Mouse (Mus musculus): ENCODE data around the gene Grid2. TPM values are rescaled to one million over a fixed set of nuclear protein-coding genes. Genes with fewer than 3 reads are reported as not detected.

The Grid2 gene
- polyA plus RNA-seq, 1 experiment from 2014 or later = 6.3 TPM

- H3K4me2 ChIP-seq (replicated peaks) = no peak overlapping the region
- H3K27me3 ChIP-seq (replicated peaks) = no peaks in the 10 kb centered on the region
- no peaks in the 10 kb centered on the region for H3K36me3 ChIP-seq
- no peak overlapping the region for H3K4me3 ChIP-seq
- H3K4me1 ChIP-seq = no peaks in the 10 kb centered on the region
- no peak overlapping the region for H3K9ac ChIP-seq
- no peaks in the 10 kb centered on the region for H3K9me3 ChIP-seq
- WGBS = 69% methylated on average over 7 of the region's 7 CpGs
- no peak overlapping the region for H3K27ac ChIP-seq
- ATAC-seq (ENCODE audit: low FRiP score, low read depth) = no peak
These were observed 1333.0 kb downstream of the Grid2 start for GRCm38 (mm10) chr6:64588487-64589205.

DNA sequence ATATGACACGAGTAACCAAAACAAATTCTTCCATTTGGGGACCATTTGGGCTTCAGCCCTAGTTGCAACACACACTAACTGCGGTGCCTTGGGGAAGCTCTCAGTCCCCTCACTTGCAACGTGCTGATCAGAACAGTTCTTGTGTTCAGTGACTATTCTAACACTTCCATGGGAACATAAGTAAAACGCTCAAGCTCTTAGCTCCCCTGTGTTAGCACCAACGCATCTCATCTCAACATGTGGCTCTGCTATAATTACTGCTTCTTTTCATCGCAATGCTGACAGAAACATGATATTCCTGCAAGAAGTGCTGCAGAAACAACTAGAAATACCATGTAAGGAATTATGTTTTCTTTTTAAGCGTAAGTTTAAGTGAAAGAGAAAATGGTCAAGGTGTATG lies 1340.6 kb downstream of the Grid2 start:
- Histone ChIP-seq H3K4me1 (peaks cover 11% of the 10 kb centered on the region), H3K4me3 (no peak overlapping the region), H3K27me3 (replicated peaks) (no peaks in the 10 kb centered on the region), H3K9me3 (no peaks in the 10 kb centered on the region), H3K9ac (no peak overlapping the region), H3K27ac (no peak overlapping the region), H3K4me2 (replicated peaks) (no peak overlapping the region), H3K36me3 (no peaks in the 10 kb centered on the region)
- 71% methylated on average over 7 of the region's 7 CpGs for WGBS
- ATAC-seq (ENCODE audit: low FRiP score, low read depth) = no peak

DNA sequence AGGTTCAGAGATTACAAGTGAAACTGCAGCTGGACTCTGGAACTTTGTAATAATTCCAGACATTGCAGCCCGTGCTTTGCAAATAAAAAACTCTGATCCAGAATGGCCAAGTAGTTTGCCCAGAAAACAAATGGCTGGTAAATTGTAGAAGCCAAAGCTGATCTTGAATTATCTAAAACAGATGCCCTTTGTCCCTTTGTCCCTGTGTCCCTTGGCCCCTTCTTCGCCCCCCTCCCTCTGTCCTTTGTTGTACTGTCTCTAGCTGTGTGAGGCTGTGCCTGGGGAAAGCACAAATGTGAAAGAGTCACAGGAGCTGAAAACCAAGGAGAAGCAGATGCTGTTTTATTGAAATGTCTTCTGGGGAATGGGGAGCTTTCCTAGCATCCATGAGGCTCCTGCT lies 1341.2 kb downstream of the Grid2 start:
- H3K27ac ChIP-seq = no peak overlapping the region
- H3K4me3 ChIP-seq = no peak overlapping the region
- H3K36me3 ChIP-seq = no peaks in the 10 kb centered on the region
- WGBS = 12% methylated on average over 2 of the region's 2 CpGs
- no peaks in the 10 kb centered on the region for H3K9me3 ChIP-seq
- H3K9ac ChIP-seq = no peak overlapping the region
- no peak overlapping the region for H3K4me2 ChIP-seq (replicated peaks)
- peaks cover 11% of the 10 kb centered on the region for H3K4me1 ChIP-seq
- H3K27me3 ChIP-seq (replicated peaks) = no peaks in the 10 kb centered on the region
- ATAC-seq (ENCODE audit: low FRiP score, low read depth) = no peak

- H3K4me1 ChIP-seq = peaks cover 11% of the 10 kb centered on the region
- no peak overlapping the region for H3K4me2 ChIP-seq (replicated peaks)
- WGBS = 4% methylated on average over 4 of the region's 4 CpGs
- H3K9me3 ChIP-seq = no peaks in the 10 kb centered on the region
- ATAC-seq (ENCODE audit: low FRiP score, low read depth) = peak; percentile 83
- H3K4me3 ChIP-seq = no peak overlapping the region
- H3K27ac ChIP-seq = no peak overlapping the region
- H3K36me3 ChIP-seq = no peaks in the 10 kb centered on the region
- no peaks in the 10 kb centered on the region for H3K27me3 ChIP-seq (replicated peaks)
- no peak overlapping the region for H3K9ac ChIP-seq
These were observed 1342.5 kb downstream of the Grid2 start for GRCm38 (mm10) chr6:64598144-64598561.

DNA sequence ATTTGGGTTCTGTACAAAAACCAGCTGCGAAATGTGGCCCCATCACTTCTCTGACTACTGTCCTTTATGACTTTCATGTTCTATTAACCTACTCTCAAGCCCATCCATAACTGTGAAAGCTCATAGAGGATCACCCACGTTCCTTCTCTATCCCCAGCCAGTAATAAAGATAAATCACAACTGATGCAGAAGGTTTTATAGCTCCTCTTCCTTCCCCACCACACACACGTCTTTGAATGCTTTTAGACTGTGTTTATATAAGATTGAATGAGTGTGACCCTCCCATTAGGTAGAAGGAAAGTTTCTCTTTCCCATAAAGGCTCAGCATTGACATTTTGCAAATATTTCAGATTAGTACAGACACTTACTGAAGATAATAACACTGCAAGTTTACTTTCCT lies 1350.1 kb downstream of the Grid2 start:
- no peak overlapping the region for H3K27ac ChIP-seq
- ATAC-seq (ENCODE audit: low FRiP score, low read depth) = no peak
- WGBS = 16% methylated on average over 3 of the region's 3 CpGs

DNA sequence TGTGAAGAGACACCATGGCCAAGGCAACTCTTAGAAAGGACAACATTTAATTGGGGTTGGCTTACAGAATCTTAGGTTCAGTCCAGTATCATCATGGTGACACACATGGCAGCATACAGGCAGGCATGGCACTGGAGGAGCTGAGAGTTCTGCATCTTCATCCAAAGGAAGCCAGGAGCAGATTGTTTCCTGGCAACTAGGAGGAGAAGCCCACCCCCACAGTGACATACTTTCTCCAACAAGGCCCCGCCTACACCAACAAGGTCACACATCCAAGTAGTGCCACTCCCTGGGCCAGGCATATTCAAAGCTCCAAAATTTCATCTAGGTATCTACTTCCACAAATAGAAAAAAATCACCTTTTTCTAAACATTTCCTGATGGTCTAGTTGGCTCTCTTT lies 1351.4 kb downstream of the Grid2 start:
- no peak for ATAC-seq (ENCODE audit: low FRiP score, low read depth)
- Histone ChIP-seq H3K27me3 (replicated peaks) (no peaks in the 10 kb centered on the region), H3K4me3 (no peak overlapping the region), H3K4me2 (replicated peaks) (no peak overlapping the region), H3K9ac (no peak overlapping the region), H3K9me3 (no peaks in the 10 kb centered on the region), H3K36me3 (no peaks in the 10 kb centered on the region), H3K27ac (no peak overlapping the region), H3K4me1 (no peaks in the 10 kb centered on the region)
- 92% methylated on average over 1 of the region's 1 CpGs for WGBS

More for the DNA sequence above, 1350.1 kb downstream of the Grid2 start:
- H3K27me3 ChIP-seq (replicated peaks) = no peaks in the 10 kb centered on the region
- H3K4me3 ChIP-seq = no peak overlapping the region
- no peaks in the 10 kb centered on the region for H3K9me3 ChIP-seq
- no peaks in the 10 kb centered on the region for H3K4me1 ChIP-seq
- no peak overlapping the region for H3K4me2 ChIP-seq (replicated peaks)
- no peak overlapping the region for H3K9ac ChIP-seq
- H3K36me3 ChIP-seq = no peaks in the 10 kb centered on the region

DNA sequence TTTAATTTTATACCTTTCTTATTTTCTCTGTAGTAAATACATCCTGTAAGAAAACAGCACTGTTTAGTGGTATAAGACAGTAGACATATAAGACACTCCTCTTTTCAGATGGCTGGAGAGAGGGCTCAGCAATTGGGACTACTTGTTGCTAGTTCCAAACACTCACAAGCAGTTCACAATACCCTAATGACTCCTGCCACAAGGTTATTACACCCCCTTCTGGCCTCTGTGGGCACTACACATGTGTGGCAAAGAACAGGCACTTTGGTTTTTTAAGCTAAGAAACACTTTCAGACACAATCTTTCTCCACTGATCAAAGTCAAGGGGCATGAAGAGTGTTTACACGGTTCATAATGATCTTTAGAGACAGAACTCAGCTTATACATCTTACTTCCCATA lies 1352.3 kb downstream of the Grid2 start:
- 9% methylated on average over 1 of the region's 1 CpGs for WGBS
- no peak overlapping the region for H3K4me3 ChIP-seq
- H3K9ac ChIP-seq = no peak overlapping the region
- no peaks in the 10 kb centered on the region for H3K36me3 ChIP-seq
- no peaks in the 10 kb centered on the region for H3K27me3 ChIP-seq (replicated peaks)
- no peak overlapping the region for H3K4me2 ChIP-seq (replicated peaks)
- no peak overlapping the region for H3K27ac ChIP-seq
- no peaks in the 10 kb centered on the region for H3K9me3 ChIP-seq
- H3K4me1 ChIP-seq = no peaks in the 10 kb centered on the region
- no peak for ATAC-seq (ENCODE audit: low FRiP score, low read depth)

- WGBS = 55% methylated on average over 4 of the region's 4 CpGs
- Histone ChIP-seq H3K27ac (no peak overlapping the region), H3K36me3 (no peaks in the 10 kb centered on the region)
These were observed 1361.2 kb downstream of the Grid2 start for GRCm38 (mm10) chr6:64616843-64617242.

DNA sequence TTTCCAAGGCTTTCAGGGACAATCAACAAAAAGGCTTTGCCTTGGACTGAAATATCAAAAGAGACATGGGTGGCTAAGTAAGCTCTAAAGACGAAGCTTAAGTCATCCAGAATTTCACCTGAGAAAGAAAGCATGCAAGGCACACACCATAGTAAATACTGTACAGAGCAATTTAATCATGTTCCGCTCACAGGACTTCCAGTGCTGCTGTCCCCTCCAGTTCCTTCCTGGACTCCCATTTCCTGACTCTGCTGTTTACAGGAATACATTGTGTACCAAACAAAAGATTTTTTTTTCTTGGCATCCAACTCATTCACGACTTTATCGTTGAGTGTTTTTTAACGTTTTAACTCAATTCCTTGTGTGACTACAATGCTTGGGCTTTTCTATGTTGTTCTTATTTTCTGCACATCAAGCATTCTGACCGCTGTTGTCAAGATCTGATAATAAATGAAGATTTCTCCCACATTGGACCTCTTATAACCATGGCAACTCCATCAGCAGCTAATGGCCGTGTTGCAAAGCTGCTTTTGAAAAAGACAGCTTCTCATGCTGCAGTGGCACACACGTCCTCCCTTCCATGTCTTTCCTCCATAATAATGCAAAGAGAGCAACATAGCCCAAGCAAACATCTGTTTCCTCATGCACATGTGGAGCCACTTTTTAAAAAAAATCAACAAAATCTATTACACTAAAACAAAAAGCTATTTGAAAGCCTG lies 1361.9 kb downstream of the Grid2 start:
- WGBS = 44% methylated on average over 8 of the region's 8 CpGs
- 0 out of 2 replicates have a peak, but pooled peaks have one; percentile 37 for ATAC-seq (ENCODE audit: low FRiP score, low read depth)
- H3K36me3 ChIP-seq = no peaks in the 10 kb centered on the region

More at GRCm38 (mm10) chr6:64616843-64617242, 1361.2 kb downstream of the Grid2 start:
- H3K4me2 ChIP-seq (replicated peaks) = no peak overlapping the region
- no peaks in the 10 kb centered on the region for H3K27me3 ChIP-seq (replicated peaks)
- no peak overlapping the region for H3K4me3 ChIP-seq
- H3K9ac ChIP-seq = no peak overlapping the region
- ATAC-seq (ENCODE audit: low FRiP score, low read depth) = no peak
- no peaks in the 10 kb centered on the region for H3K9me3 ChIP-seq
- peaks cover 18% of the 10 kb centered on the region for H3K4me1 ChIP-seq

GRCm38 (mm10) chr6:64623404-64623803 lies 1367.7 kb downstream of the Grid2 start:
- Histone ChIP-seq H3K27me3 (replicated peaks) (no peaks in the 10 kb centered on the region), H3K27ac (no peak overlapping the region), H3K36me3 (no peaks in the 10 kb centered on the region), H3K9ac (no peak overlapping the region), H3K4me3 (no peak overlapping the region), H3K4me2 (replicated peaks) (no peak overlapping the region), H3K4me1 (peaks cover under 1% of the 10 kb centered on the region; the same call in 1 of the 2 replicates), H3K9me3 (no peaks in the 10 kb centered on the region)
- WGBS = 57% methylated on average over 3 of the region's 3 CpGs
- no peak for ATAC-seq (ENCODE audit: low FRiP score, low read depth)

More for the DNA sequence above, 1361.9 kb downstream of the Grid2 start:
- H3K4me2 ChIP-seq (replicated peaks) = no peak overlapping the region
- peaks cover 18% of the 10 kb centered on the region for H3K4me1 ChIP-seq
- no peak overlapping the region for H3K9ac ChIP-seq
- H3K4me3 ChIP-seq = no peak overlapping the region
- no peak overlapping the region for H3K27ac ChIP-seq
- no peaks in the 10 kb centered on the region for H3K9me3 ChIP-seq
- H3K27me3 ChIP-seq (replicated peaks) = no peaks in the 10 kb centered on the region

DNA sequence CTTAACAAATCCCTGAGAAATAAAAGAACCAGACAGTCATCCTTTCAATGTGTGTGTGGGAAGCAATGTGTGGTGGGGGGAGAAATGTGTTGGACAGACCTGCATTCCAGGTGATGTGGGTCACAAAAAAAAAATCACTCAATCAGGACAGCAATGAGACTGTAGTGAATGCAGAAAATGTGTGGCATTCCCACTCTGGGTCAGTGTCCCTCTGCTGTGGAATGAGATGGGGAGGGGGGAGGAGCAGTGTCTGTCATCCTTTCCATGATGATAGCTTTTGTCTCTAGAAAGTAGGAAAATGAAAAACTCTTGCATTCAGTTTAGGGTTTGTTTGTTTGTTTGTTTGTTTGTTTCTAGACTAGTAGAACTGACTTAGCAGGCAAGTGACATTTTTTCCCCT lies 1392.0 kb downstream of the Grid2 start:
- no peak for ATAC-seq (ENCODE audit: low FRiP score, low read depth)
- no peaks in the 10 kb centered on the region for H3K27me3 ChIP-seq (replicated peaks)
- H3K4me3 ChIP-seq = no peak overlapping the region
- no peaks in the 10 kb centered on the region for H3K9me3 ChIP-seq
- H3K4me2 ChIP-seq (replicated peaks) = no peak overlapping the region
- H3K27ac ChIP-seq = no peak overlapping the region
- no peak overlapping the region for H3K9ac ChIP-seq
- H3K36me3 ChIP-seq = no peaks in the 10 kb centered on the region
- no peaks in the 10 kb centered on the region; the same call in 1 of the 2 replicates for H3K4me1 ChIP-seq

DNA sequence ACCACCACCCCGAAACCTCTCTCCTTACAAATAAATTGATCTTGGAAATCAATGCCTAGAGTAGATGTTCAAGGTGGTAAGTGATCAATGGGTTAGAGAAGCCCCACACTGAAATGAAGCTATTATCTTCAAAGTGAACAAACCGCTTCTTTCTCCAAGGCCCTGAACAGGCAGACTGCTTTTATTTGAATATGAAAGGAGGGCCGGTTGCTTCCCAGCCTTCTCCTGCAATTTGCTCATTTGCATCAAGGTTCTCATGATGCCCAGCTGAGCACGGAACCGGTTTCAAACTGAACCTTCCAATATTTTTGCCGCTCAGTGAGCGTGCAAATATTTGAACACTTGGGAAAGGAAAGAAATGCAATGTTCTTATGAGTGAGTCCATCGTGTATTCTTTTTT lies 1392.5 kb downstream of the Grid2 start:
- Histone ChIP-seq H3K27me3 (replicated peaks) (no peaks in the 10 kb centered on the region), H3K4me1 (no peaks in the 10 kb centered on the region; the same call in 1 of the 2 replicates), H3K4me2 (replicated peaks) (no peak overlapping the region), H3K9me3 (no peaks in the 10 kb centered on the region), H3K9ac (no peak overlapping the region), H3K36me3 (no peaks in the 10 kb centered on the region), H3K4me3 (no peak overlapping the region), H3K27ac (no peak overlapping the region)
- no peak for ATAC-seq (ENCODE audit: low FRiP score, low read depth)
- 30% methylated on average over 8 of the region's 8 CpGs for WGBS
